Mouse (Mus musculus) urinary bladder, postnatal 10 days (tissue): ENCODE data around the gene Arhgef25.
"Not testable (repeated sequence)": the region's sequence is repeated elsewhere in the genome, so short reads cannot be mapped to it uniquely, and the experiment has no call there.

Experiments used
- DNase-seq: peaks from one replicate; pipeline ENCODE4 v3.0.0; 2022; ENCODE audit warnings: low spot score

Arhgef25 gene

DNA sequence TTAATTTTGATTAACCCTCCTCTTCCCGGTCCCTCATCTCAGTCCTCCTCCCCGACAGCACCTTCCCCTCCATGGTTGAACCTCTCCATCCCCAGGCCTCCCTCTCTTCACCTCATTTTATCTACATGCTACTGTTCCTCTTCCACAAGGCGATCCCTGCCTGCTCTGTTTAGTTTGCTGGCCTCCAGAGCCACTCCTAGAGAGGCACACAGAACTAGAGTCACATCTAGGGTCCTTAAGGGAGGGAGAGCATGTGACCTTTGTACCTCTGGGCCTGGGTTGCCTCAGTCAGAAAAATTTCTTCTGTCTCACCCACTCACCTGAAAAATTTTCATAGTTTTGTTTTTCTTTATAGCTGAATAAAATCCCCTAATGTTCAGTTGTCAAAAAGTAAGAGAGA lies 52.0 kb downstream of the Arhgef25 start:
- DNase-seq = no peak

DNA sequence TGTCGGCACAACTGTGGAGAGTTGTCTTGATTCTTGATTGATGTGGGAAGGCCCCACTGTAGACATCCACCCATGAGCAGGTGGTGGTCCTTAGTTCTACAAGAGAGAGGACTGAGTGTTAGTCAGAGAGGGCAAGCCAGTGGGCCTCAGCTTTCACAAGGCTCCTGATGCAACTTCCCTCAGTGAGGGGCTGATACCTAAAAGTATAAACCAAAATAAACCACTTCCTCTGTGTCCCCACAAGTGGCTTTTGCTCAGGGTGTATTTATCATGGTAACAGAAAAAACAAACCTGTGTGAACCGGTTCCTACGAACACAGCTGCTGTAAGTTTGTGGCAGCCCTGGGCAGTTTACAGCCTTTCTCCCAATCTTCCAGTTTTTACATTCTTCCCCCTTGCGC lies 53.4 kb downstream of the Arhgef25 start:
- DNase-seq = no peak

DNA sequence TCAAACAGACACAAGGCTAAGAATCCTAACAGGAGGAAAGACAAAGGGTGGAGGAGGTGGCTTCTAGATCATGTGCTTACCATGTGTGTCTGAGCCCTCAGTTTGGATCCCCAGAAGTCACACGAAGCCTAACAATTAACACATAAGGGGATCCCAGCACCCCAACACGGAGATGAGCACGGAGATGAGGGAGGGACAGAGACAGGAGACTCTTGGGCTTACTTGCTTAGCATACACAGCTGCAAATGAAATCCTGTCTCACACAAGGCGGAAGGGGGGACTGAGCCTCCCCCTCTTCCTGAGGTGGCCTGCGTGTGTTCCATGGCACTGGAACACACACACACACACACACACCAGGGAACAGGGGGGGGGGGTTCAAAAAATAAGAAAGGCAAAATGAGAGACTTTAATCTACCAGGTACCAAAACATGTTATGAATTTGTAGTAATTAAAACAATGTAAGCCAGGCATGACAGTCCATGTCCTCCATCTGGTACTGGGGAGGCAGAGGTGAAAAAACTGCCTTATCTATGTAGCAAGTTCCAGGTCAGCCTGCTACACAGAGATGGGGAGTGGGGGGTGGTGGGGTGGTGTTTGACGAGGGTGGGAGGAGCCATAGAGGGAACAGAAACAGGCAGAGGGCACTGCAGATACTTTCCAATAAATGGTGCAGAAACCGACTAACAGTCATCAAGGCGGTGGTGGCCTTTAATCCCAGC lies 54.6 kb downstream of the Arhgef25 start:
- no peak for DNase-seq

DNA sequence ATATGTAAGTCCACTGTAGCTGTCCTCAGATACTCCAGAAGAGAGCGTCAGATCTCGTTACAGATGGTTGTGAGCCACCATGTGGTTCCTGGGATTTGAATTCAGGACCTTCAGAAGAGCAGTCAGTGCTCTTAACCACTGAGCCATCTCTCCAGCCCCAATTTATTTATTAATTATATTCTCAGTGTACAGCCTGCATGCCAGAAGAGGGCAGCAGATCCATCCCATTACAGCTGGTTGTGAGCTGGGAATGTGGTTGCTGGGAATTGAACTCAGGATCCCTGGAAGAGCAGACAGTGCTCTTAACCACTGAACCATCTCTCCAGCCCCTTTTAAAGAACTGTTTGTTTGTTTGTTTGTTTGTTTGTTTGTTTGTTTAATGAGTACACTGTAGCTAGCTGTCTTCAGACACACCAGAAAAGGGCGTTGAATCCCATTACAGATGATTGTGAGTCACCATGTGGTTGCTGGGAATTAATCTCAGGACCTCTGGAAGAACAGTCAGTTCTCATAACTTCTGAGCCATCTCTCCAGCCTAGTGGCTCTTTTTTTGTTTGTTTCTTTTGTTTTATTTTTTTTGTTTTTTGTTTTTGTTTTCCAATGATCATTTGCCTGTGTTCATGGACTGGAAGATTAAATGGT lies 55.4 kb downstream of the Arhgef25 start:
- not testable (repeated sequence) for DNase-seq
